Mouse (Mus musculus) CH12.LX (cell line): ENCODE data around the gene Eif4h. TPM values are rescaled to one million over a fixed set of nuclear protein-coding genes. Genes with fewer than 3 reads are reported as not detected.

Source experiments
- DNase-seq: peaks from one replicate; pipeline ENCODE4 v3.0.0-alpha.2; 2013; ENCODE audit errors: extremely low read depth
- H3K27ac ChIP-seq: 2 replicates; pipeline ENCODE4 v1.5.1; 2012; ENCODE audit warnings: low read depth, mild to moderate bottlenecking, control low read depth, moderate library complexity; ENCODE audit not compliant: insufficient read depth
- H3K27me3 ChIP-seq: replicated peaks from 2 replicates; pipeline ENCODE3; 2012; ENCODE audit warnings: inconsistent platforms
- H3K36me3 ChIP-seq, 2 experiments: replicated peaks in 1 of 2; 2 replicates each; pipeline versions ENCODE3 to v1.6.1; 2012; ENCODE audit warnings: inconsistent platforms in 1 of 2, low read length in 1 of 2, mild to moderate bottlenecking in 1 of 2, mixed read lengths in 1 of 2, moderate library complexity in 1 of 2; ENCODE audit not compliant: control insufficient read depth in 1 of 2, insufficient read depth in 1 of 2
- H3K4me1 ChIP-seq, 2 experiments: 2 replicates each; pipeline ENCODE4 v1.6.1; 2012; ENCODE audit warnings: inconsistent platforms in 1 of 2, moderate library complexity in 1 of 2; ENCODE audit not compliant: insufficient read depth in 2 of 2, control insufficient read depth in 1 of 2
- H3K4me2 ChIP-seq: 2 replicates; pipeline ENCODE4 v1.6.1; 2012; ENCODE audit warnings: low read depth, mild to moderate bottlenecking, control low read depth; ENCODE audit not compliant: poor library complexity, insufficient read depth, severe bottlenecking
- H3K4me3 ChIP-seq, 3 experiments: fragments of 150-350 bp in 1 of 3; sonication (generic) in 1 of 3; replicated peaks in 1 of 3; 2 replicates each; pipeline versions ENCODE3 to v1.5.1; 2011 to 2012; ENCODE audit warnings: low read depth in 2 of 3, low read length in 2 of 3, mild to moderate bottlenecking in 2 of 3, moderate library complexity in 2 of 3, control low read depth in 1 of 3, improper control_type of control experiment in 1 of 3, inconsistent platforms in 1 of 3, mixed read lengths in 1 of 3; ENCODE audit not compliant: poor library complexity in 1 of 3
- H3K79me2 ChIP-seq: replicated peaks from 2 replicates; pipeline ENCODE4 v1.6.1; 2012; ENCODE audit warnings: mild to moderate bottlenecking, moderate library complexity; ENCODE audit not compliant: control insufficient read depth, poor library complexity, insufficient read depth, severe bottlenecking; ENCODE audit errors: extremely low read depth
- H3K9ac ChIP-seq: 2 replicates; pipeline ENCODE4 v1.6.1; 2012; ENCODE audit warnings: low read depth, mild to moderate bottlenecking, control low read depth, moderate library complexity; ENCODE audit not compliant: insufficient read depth
- H3K9me3 ChIP-seq: replicated peaks from 2 replicates; pipeline ENCODE3; 2012; ENCODE audit warnings: low read length, inconsistent platforms, mixed read lengths
- CHD1 ChIP-seq: IDR thresholded peaks from 2 replicates; pipeline ENCODE4 v1.6.1; 2012; ENCODE audit warnings: low read depth, low read length, improper control_type of control experiment, inconsistent platforms
- CTCF ChIP-seq, 2 experiments: IDR thresholded peaks in 1 of 2; conservative IDR thresholded peaks in 1 of 2; 2 replicates each; pipeline ENCODE4 v1.5.1; 2011 to 2012; ENCODE audit warnings: low read depth in 2 of 2, low read length in 2 of 2, improper control_type of control experiment in 1 of 2, inconsistent platforms in 1 of 2, mild to moderate bottlenecking in 1 of 2, moderate library complexity in 1 of 2
- ETS1 ChIP-seq: conservative IDR thresholded peaks from 2 replicates; pipeline ENCODE4 v1.6.1; 2012; ENCODE audit warnings: low read depth, mild to moderate bottlenecking, inconsistent platforms, low read length, improper control_type of control experiment, moderate library complexity
- GABPA ChIP-seq: IDR thresholded peaks from 2 replicates; pipeline ENCODE4 v1.6.1; 2012; ENCODE audit warnings: low read depth, low read length, improper control_type of control experiment, inconsistent platforms; ENCODE audit not compliant: insufficient replicate concordance
- HCFC1 ChIP-seq: IDR thresholded peaks from 2 replicates; pipeline ENCODE4 v1.6.1; 2012; ENCODE audit warnings: low read depth, mild to moderate bottlenecking, inconsistent platforms, low read length, improper control_type of control experiment
- JUND ChIP-seq: conservative IDR thresholded peaks from 2 replicates; pipeline ENCODE4 v1.6.1; 2011; ENCODE audit warnings: low read depth, low read length, improper control_type of control experiment
- MAZ ChIP-seq: IDR thresholded peaks from 2 replicates; pipeline ENCODE4 v1.6.1; 2012; ENCODE audit warnings: low read depth, mild to moderate bottlenecking, inconsistent platforms, low read length, improper control_type of control experiment, moderate library complexity
- MXI1 ChIP-seq: IDR thresholded peaks from 2 replicates; pipeline ENCODE4 v1.6.1; 2011; ENCODE audit warnings: mild to moderate bottlenecking, low read depth, low read length, improper control_type of control experiment
- NRF1 ChIP-seq: IDR thresholded peaks from 2 replicates; pipeline ENCODE4 v1.6.1; 2014; ENCODE audit warnings: low read depth, mild to moderate bottlenecking, inconsistent platforms, low read length, improper control_type of control experiment, moderate library complexity
- POLR2A ChIP-seq: IDR thresholded peaks from 2 replicates; pipeline ENCODE4 v1.6.1; 2011; ENCODE audit warnings: low read depth, mild to moderate bottlenecking, improper control_type of control experiment, low read length
- RAD21 ChIP-seq: IDR thresholded peaks from 2 replicates; pipeline ENCODE4 v1.6.1; 2011; ENCODE audit warnings: low read depth, mild to moderate bottlenecking, low read length, improper control_type of control experiment, moderate library complexity
- SIN3A ChIP-seq: IDR thresholded peaks from 2 replicates; pipeline ENCODE4 v1.6.1; 2012; ENCODE audit warnings: low read length, improper control_type of control experiment, inconsistent platforms
- SMC3 ChIP-seq: IDR thresholded peaks from 2 replicates; pipeline ENCODE4 v1.6.1; 2011; ENCODE audit warnings: low read depth, low read length, improper control_type of control experiment
- USF1 ChIP-seq: IDR thresholded peaks from 2 replicates; pipeline ENCODE4 v1.6.1; 2014; ENCODE audit warnings: low read depth, mild to moderate bottlenecking, inconsistent platforms, low read length, improper control_type of control experiment
- ZC3H11A ChIP-seq: IDR thresholded peaks from 2 replicates; pipeline ENCODE4 v1.6.1; 2012; ENCODE audit warnings: low read depth, mild to moderate bottlenecking, inconsistent platforms, low read length, improper control_type of control experiment
- ZMIZ1 ChIP-seq: IDR thresholded peaks from 2 replicates; pipeline ENCODE4 v1.6.1; 2012; ENCODE audit warnings: low read depth, mild to moderate bottlenecking, inconsistent platforms, low read length, improper control_type of control experiment
- dilution Hi-C: fragments of 300-500 bp; cut with MboI; formaldehyde crosslinking; loops from 2 replicates; pipeline ENCODE4 v1.14.3; 2020; ENCODE audit warnings: low sequenced_read_pairs; ENCODE audit not compliant: extremely low pct_unique_long_range_greater_than_20kb, extremely low pct_ligation_motif_present
- in situ Hi-C: fragments of 300-500 bp; cut with MboI; formaldehyde crosslinking; loops from 3 replicates; pipeline ENCODE4 v1.14.3; 2019; ENCODE audit warnings: low sequenced_read_pairs, low pct_ligation_motif_present, low pct_unique_long_range_greater_than_20kb, mixed read lengths
- polyA plus RNA-seq: library from polyadenylated mRNA; unstranded; fragments of >175 nt; gene quantifications from 2 replicates; pipeline ENCODE4 v1.2.1, GENCODE M21; 2012; ENCODE audit warnings: low read depth; ENCODE audit not compliant: insufficient read length
- total RNA-seq, 2 experiments: library from RNA; depleted of rRNA; stranded (reverse); fragments of 300-350 nt in 1 of 2; fragments of >200 nt in 1 of 2; gene quantifications; 2 replicates each; pipeline ENCODE4 v1.2.3; 2012 to 2014

Gene Eif4h
- total and polyA plus RNA-seq, 3 experiments: 391 to 470 (median 408) TPM

DNA sequence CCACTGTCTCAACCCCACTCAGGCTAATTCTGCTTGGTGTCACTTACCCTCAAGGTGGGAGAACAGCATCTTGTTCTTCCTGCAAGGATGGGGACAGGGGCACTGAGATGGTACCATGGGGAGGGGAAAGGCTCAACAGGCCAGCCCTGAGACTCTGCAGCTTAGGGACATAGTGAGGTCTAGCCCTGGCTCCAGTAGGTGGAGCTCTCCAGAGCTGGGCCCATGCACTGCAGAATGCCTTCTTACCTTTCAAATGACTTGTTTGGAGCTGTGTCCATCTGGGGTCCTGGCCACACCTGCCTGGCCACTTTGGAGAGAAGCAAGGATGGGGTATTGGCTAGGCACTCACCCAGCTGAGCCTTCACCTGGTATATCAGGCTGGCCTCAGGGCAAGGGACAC lies 33.0 kb downstream of the Eif4h start:
- in situ Hi-C loops: loop anchor here (25.0 kb wide), 1 partner anchor 244 kb away; no protein-coding TSS in a partner anchor
- H3K4me1 ChIP-seq: peaks cover 7 to 42% of the 10 kb centered on the region in 2 experiments

DNA sequence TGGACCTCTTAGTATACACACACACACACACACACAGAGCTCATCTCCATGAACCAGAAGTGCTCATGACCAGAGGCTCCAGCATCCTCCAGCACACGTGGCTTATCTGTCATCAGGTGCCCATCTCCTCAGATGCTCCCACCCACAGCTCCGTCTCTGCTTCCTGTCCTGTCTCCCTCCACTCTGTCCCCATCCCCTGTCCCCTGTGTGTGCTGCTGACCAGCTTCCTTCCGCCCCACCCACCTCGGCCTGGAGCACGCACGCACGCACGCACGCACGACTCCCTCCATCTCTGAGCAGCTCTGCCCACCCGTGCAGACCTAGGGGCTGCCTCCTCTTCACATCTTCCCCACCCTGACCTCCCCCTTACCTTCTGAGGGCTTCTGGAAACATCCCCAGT lies 34.9 kb downstream of the Eif4h start:
- H3K79me2 ChIP-seq: peaks cover 6% of the 10 kb centered on the region; the same call in 1 of the 2 replicates
- in situ Hi-C loops: loop anchor here (25.0 kb wide), 1 partner anchor 242 kb away; no protein-coding TSS in a partner anchor
- H3K4me1 ChIP-seq: peaks cover 2 to 27% of the 10 kb centered on the region in 2 experiments; a peak in 3 of 4 replicates
- peaks cover 80 to 94% of the 10 kb centered on the region in 2 experiments for H3K36me3 ChIP-seq
- no peaks in the 10 kb centered on the region for H3K9me3 ChIP-seq
- no peaks in the 10 kb centered on the region for H3K27me3 ChIP-seq
- DNase-seq: no peak
- H3K9ac ChIP-seq: no peak overlapping the region
- no peak overlapping the region for H3K27ac ChIP-seq
- dilution Hi-C loops: no loop called here
- H3K4me2 ChIP-seq: no peak overlapping the region
- TF ChIP-seq MXI1 (no peak), SIN3A (no peak), CHD1 (no peak), USF1 (no peak)
- no peak overlapping the region for H3K4me3 ChIP-seq

More for the DNA sequence above, 33.0 kb downstream of the Eif4h start:
- Histone ChIP-seq H3K36me3 (peaks cover 65 to 87% of the 10 kb centered on the region in 2 experiments), H3K4me3 (no peak overlapping the region), H3K27ac (no peak overlapping the region), H3K9me3 (no peaks in the 10 kb centered on the region), H3K4me2 (no peak overlapping the region), H3K9ac (no peak overlapping the region), H3K79me2 (peaks cover 22% of the 10 kb centered on the region), H3K27me3 (no peaks in the 10 kb centered on the region)
- dilution Hi-C loops: no loop called here
- TF ChIP-seq ZC3H11A (no peak), RAD21 (peak; percentile 14), JUND (no peak), GABPA (no peak), MAZ (no peak), CTCF (conservative IDR thresholded peaks at IDR 0.05 in 1 of 2, IDR thresholded peaks at IDR 0.05 in 1 of 2; ENCODE audit: low read depth in 2 of 2, low read length in 2 of 2) (peak in 1 of 2 experiments; percentile 52; a peak in 2 of 4 replicates), HCFC1 (no peak), SMC3 (peak; percentile 46), ETS1 (no peak), NRF1 (no peak), POLR2A (no peak), ZMIZ1 (no peak)
- no peak for DNase-seq
